Mouse (Mus musculus) embryonic fibroblast, embryonic 13.5 days (primary cell): ENCODE data around the gene Lhx4.

ENCODE experiments used
- CTCF ChIP-seq: IDR thresholded peaks from 2 replicates; pipeline ENCODE4 v1.5.1; 2011; ENCODE audit warnings: mild to moderate bottlenecking, control low read depth, low read length, moderate library complexity, borderline replicate concordance; ENCODE audit not compliant: insufficient read depth
- POLR2A ChIP-seq: IDR thresholded peaks from 2 replicates; pipeline ENCODE4 v1.6.1; 2011; ENCODE audit warnings: low read depth, mild to moderate bottlenecking, control low read depth, low read length, moderate library complexity

- TF ChIP-seq CTCF: no peak
- TF ChIP-seq POLR2A: no peak
Observed at GRCm38 (mm10) chr1:155747911-155748310, 3.6 kb downstream of the Lhx4 start.
